Mouse (Mus musculus) hematopoietic stem cell, adult 5-6 weeks (primary cell): Measurements from ENCODE around the gene Iqsec1. TPM values are rescaled to one million over a fixed set of nuclear protein-coding genes. Genes with fewer than 3 reads are reported as not detected.
A peak's percentile ranks its signal among the peaks of the same experiment; 100 is the strongest.
"Not testable (repeated sequence)": the region's sequence is repeated elsewhere in the genome, so short reads cannot be mapped to it uniquely, and the experiment has no call there.

Experiments
- ATAC-seq, 2 experiments: fragments of 125-278 bp in 1 of 2; replicated peaks in 1 of 2; 2 replicates each; pipeline ENCODE4 v1.8.0; 2016 to 2017; ENCODE audit warnings: inconsistent platforms in 2 of 2, mild to moderate bottlenecking in 2 of 2, moderate number of reproducible peaks in 2 of 2, low read depth in 1 of 2, moderate TSS enrichment in 1 of 2; ENCODE audit not compliant: low FRiP score in 2 of 2, poor library complexity in 2 of 2, severe bottlenecking in 2 of 2, insufficient read depth in 1 of 2, low TSS enrichment in 1 of 2
- total RNA-seq: library from RNA; stranded (forward); fragments of 172-1452, 232-1000 nt; gene quantifications from 2 replicates; pipeline ENCODE4 v1.2.3, GENCODE M21; 2017

Iqsec1 gene
- total RNA-seq, 1 experiment from 2014 or later: 18.2 TPM

GRCm38 (mm10) chr6:90656344-90656850 is 332.1 kb downstream of the Iqsec1 start:
- not testable (repeated sequence) for ATAC-seq

- ATAC-seq: peak in 1 of 2 experiments; percentile 37; a peak in 1 of 4 replicates
These were observed 334.7 kb downstream of the Iqsec1 start for GRCm38 (mm10) chr6:90653736-90654135.

- ATAC-seq: no peak
These were observed 337.9 kb downstream of the Iqsec1 start for GRCm38 (mm10) chr6:90650634-90651033.

- no peak for ATAC-seq
These were observed 339.2 kb downstream of the Iqsec1 start for GRCm38 (mm10) chr6:90649279-90649678.

GRCm38 (mm10) chr6:90648391-90648790 is 340.1 kb downstream of the Iqsec1 start:
- no peak for ATAC-seq

- no peak for ATAC-seq
These were observed 343.5 kb downstream of the Iqsec1 start for GRCm38 (mm10) chr6:90644965-90645364.

GRCm38 (mm10) chr6:90643057-90643456 is 345.4 kb downstream of the Iqsec1 start:
- no peak for ATAC-seq

GRCm38 (mm10) chr6:90635611-90636010 is 352.9 kb downstream of the Iqsec1 start:
- no peak for ATAC-seq

- no peak for ATAC-seq
These were observed 353.4 kb downstream of the Iqsec1 start for GRCm38 (mm10) chr6:90635081-90635480.

GRCm38 (mm10) chr6:90632526-90632925 is 356.0 kb downstream of the Iqsec1 start:
- not testable (repeated sequence) for ATAC-seq

- no peak for ATAC-seq
These were observed 358.1 kb downstream of the Iqsec1 start for GRCm38 (mm10) chr6:90630427-90630826.

GRCm38 (mm10) chr6:90629506-90629905 is 359.0 kb downstream of the Iqsec1 start:
- peak; percentile 79 to 81 for ATAC-seq

GRCm38 (mm10) chr6:90627556-90627955 is 360.9 kb downstream of the Iqsec1 start:
- no peak for ATAC-seq

- no peak for ATAC-seq
These were observed 363.1 kb downstream of the Iqsec1 start for GRCm38 (mm10) chr6:90625207-90625994.

- peak in 1 of 2 experiments; percentile 9; a peak in 1 of 4 replicates for ATAC-seq
These were observed 363.8 kb downstream of the Iqsec1 start for GRCm38 (mm10) chr6:90624733-90625132.

- ATAC-seq: no peak
These were observed 364.3 kb downstream of the Iqsec1 start for GRCm38 (mm10) chr6:90624184-90624583.

- ATAC-seq: no peak
These were observed 365.0 kb downstream of the Iqsec1 start for GRCm38 (mm10) chr6:90623456-90623836.

GRCm38 (mm10) chr6:90622758-90623455 is 365.6 kb downstream of the Iqsec1 start:
- peak; percentile 13 to 22; a peak in 1 of 4 replicates for ATAC-seq
